Mouse (Mus musculus) urinary bladder, postnatal 14 days (tissue): ENCODE data around the gene Ggta1.

Experiments used
- DNase-seq: peaks from one replicate; pipeline ENCODE4 v3.0.0; 2021; ENCODE audit warnings: low spot score

Ggta1 gene

GRCm38 (mm10) chr2:35462791-35463281, at the start of gene Ggta1:
Ggta1 (minus strand) TSS chr2:35463231.
- DNase-seq = no peak

- DNase-seq = no peak
These were observed 49.2 kb upstream of the Ggta1 start for GRCm38 (mm10) chr2:35512226-35512625.

DNA sequence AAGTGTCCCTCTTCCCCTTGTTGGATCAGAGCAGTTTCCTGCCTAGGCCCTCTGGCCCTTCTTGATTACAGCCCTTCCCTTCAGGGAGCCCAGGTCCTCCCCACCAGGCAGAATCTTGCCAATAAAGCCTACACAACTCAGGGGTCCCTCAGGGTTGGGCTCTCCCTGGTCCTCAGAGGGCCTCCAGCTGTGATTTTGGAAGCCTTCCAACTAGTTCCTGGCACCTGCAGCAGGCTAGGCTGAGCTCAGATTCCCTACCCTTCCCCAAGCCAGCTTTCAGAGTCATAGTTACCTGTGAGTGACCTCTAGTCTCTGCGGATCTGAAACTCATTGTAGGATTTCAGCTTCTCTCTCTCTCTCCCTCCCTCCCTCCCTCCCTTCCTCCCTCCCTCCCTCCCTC, 47.9 kb upstream of the Ggta1 start:
- DNase-seq = no peak

GRCm38 (mm10) chr2:35509888-35510287, 46.9 kb upstream of the Ggta1 start:
- DNase-seq = no peak

- DNase-seq = no peak
These were observed 46.3 kb upstream of the Ggta1 start for GRCm38 (mm10) chr2:35509343-35509667.

GRCm38 (mm10) chr2:35508597-35509342, 45.7 kb upstream of the Ggta1 start:
- DNase-seq = no peak

GRCm38 (mm10) chr2:35507191-35507511, 44.1 kb upstream of the Ggta1 start:
- DNase-seq = no peak

DNA sequence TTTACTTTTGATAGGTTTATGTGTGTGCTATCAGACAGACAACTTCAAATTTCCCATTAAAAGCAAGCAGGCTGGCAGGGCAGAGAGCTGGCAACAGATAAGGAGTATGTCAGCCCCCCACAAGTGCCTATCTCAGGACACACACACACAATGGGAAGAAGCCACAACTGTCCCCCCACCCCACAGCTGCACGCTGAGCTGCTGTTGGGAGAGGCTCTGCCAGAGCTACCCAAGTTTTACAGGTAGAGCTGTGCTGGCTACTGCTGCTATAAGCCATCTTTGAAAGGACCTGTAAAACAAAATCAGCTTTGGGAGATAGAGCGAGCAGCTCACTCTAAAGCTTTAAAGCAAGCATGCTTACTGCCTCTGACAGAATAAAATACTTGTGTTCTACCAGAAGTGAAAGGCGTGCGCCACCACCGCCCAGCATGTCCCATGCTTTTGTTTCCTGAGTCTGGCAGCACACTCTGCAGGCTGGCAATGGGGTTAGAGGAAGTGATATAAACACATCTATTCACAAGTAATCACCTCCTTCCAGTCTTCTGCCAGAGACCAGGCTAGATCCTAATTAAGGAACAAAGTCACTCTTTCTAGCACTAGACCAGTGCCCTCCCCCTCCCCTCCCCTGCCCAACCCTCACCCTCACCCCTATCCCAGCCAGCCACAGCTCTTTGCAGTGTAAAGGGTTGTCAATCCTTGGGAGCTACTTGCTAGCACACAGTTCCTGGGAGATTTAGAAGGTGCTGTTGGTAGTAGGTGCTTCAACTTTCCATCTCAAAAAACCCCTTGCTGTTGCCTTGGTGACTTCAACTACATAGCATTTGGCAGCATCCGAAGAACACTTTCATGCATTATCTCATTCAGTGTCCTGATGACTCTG, 43.5 kb upstream of the Ggta1 start:
- DNase-seq = no peak

DNA sequence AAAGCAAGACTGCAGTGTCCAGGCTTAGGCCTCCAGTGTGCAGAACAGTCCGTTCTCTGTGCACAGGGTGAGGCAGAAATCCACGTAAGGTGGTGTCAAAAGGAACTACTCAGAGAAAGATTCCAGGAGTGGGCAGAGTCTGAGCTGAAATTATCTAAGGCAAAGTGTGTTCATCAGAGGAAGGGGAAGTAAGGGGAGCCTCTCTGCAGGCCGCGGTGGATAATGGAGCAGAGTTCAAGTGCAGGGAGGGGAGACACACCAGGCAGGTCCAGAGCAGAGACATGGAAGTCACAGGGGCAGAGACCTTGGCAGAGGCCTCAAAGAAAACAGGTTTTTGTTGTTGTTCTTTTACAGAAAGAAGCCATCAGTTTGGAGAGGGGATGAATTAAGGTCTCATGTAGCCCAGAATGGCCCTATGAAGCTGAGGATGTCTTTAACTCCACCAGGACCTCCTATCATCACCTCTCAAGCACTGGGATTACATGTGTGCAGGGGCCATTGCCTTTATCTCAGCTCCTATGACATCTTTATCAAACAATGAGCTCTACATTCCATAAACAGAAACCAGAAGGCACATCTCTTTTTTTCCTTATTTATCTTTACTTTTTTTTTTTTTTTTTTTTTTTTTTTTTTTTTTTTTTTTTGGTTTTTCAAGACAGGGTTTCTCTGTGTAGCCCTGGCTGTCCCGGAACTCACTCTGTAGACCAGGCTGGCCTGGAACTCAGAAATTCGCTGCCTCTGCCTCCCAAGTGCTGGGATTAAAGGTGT, 42.7 kb upstream of the Ggta1 start:
- no peak for DNase-seq

DNA sequence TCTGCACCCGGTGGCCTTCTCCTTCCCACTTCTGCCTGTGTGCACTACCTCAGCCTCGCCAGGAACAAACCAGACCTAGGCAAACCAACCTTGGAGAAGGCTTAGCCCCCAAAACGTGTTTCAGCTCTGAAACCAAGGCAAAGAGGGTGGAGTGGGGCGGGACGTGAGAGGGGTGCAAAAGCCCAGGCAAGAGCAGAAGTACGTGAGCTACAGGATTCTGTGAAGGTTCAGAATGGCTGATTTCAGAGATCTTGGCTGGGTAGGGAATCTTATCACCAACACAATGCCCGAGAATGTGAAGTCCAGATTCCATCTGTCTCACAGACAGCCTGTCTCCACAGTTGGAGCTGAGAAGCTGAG, 41.4 kb upstream of the Ggta1 start:
- no peak for DNase-seq

- DNase-seq = no peak
These were observed 40.8 kb upstream of the Ggta1 start for GRCm38 (mm10) chr2:35503723-35504416.

DNA sequence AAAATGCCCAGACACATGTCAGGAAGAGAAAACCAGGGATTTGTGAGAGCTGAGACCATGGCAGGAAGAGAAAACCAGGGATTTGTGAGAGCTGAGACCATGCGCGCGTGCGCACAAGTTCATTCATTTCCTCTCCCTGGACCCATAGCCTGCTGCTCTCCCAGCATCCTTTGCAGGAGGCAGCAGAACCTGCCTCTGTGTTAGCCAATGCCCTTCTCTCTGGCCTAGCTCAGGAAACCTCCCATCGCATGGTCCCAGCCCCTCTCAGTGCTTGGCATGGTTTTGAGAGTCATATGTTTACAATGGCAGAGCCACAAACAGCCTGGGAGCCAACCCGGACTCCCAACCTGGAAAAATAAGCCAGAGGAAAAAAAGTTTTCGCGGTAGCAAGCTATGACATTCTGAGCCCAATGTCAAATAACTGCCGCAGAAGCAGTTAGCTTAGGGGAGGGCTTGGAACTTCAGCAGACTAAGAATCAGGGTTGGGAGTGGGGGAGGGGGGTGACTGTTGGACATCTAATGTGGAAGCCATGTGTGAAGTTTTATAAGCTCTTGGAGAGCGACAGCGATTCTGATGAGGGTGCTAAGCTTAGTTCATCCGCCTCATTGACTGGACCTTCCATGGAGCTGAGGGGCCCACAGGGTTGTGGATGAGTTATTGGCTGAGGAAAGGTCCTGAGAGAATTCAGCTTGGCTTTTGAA, 40.1 kb upstream of the Ggta1 start:
- DNase-seq = no peak

DNA sequence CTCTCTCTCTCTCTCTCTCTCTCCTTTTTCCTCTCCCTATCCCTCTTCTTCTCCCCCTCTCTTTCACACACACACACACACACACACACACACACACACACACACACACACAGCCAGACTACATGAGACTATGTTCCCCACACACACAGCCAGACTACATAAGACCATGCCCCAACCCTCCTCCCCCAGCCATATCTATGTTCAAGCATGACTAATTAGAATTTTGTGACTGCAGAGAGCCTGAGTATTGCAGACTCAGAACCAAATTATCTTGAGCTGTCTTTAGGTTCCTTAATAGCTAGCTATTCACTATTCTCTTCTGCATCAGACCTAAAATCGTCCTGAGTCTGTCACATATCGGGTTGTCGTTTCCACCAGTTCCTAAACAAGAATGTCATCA, 39.5 kb upstream of the Ggta1 start:
- no peak for DNase-seq

DNA sequence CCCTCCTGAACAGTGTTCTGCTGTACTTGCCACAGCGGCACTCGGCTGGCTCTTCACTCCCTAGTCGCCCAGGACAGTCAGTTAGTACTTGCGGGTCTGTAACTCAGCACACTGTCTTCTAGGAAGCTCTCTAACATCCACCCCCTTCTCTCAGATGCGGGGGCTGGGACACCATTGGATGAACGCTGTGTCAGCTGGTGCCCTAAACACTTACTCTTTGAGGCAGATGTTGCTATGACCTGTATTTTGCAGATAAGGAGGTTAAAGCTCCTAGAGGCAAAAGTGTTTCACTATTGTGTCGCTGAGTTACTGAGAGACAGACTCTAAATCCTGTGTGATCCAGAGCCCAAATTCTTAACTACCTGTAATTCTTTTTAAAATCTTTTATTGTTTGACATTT, 36.4 kb upstream of the Ggta1 start:
- DNase-seq = no peak

DNA sequence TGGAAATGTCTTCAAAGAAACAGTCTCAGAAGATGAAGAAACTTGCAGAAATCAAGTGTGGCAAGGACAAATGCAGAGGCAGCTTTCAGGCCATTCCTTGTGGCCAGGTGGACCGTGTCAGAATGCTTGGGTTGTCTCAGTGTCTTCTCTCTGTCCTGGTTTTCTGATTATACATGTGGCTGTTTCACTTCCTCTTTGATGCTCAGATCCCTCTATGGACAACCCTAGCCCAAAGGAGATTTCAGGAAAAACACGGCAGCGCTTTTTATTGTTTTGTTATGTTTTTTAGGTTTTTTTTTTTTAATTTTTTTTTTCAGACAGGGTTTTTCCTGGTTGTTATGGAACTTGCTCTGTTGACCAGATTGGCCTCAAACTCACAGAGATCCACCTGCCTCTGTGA, 35.9 kb upstream of the Ggta1 start:
- no peak for DNase-seq

DNA sequence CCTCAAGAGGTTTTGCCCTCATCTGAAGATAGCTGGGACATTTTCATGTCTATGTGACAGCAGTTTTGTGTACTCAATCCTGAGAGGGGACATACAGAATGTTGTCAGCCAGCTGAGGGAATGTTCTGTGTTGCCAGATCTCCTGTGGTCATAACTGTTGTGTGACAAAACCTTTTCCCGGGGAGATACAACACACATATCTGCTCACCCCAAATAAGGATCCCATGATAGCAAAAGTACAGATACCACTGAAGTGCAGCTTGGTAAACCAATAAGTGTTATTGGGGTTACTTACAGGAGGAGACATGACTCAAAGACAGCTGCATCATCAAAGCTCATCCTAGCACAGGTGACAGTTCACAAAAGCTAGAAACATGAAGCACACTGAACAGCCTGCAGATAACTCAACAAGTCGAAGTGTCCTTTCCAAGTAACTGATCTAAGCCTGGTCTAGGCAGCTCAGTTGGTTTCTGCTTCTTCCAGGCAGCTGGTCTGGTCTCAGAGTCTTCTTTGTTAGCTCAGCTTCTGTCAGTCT, 34.7 kb upstream of the Ggta1 start:
- DNase-seq = no peak

GRCm38 (mm10) chr2:35496279-35497013, 33.4 kb upstream of the Ggta1 start:
- no peak for DNase-seq

DNA sequence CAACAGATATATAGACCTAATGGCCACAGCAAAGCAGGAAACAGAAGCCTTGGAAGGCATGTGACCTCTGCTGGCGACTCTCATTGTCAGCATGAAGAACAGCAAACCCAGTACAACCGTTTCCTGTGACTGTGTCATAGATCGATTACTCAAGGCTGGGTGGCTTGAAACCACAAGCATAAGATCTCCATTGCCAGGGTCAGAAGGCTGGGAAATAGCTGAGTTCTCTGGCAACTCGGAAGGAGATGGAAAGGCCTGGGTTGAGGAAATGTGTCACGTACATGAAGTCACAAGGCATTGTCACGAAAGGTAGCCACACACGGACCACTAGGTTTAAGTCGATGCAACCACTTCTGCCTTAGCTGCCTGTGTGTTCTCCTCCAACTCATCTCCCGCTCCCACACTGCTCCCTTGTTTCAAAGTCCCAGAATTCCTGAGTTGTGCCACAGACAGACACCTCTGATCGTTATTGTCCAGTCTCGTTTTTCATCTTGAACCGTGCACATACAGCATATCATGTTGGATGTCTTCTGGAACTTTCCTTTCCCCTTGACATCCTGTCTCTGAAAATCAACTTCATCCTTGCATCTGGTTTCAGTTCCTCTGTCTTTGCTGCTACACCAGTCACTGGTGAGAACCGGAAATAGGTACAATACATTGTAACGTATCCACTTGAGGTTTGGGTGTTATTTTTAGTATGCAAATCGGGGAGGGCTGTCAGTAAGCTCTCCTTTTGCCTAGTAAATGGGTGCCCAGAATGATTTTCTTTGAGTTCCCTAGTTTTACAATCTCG, 32.7 kb upstream of the Ggta1 start:
- DNase-seq = no peak

DNA sequence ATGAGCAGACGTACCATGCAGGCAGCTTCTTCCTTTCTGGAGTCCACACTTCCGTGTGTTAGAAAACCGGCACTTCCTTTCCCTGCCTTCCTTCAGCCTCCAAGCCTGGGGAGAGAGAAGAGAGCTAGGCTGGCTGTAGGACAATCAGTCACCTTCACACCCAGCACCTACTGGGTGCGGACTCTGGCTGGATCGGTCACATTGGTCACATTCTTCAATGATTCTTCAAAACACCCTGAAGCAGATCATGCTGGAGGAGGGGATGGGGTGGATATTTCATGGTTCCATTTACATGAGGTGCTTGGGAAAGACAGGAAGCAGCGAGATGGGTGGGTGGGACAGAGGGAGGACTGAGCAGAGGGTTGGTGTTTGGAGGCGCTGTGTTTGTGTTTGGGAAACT, 30.5 kb upstream of the Ggta1 start:
- no peak for DNase-seq

- no peak for DNase-seq
These were observed 28.1 kb upstream of the Ggta1 start for GRCm38 (mm10) chr2:35491151-35491550.
